Mouse (Mus musculus) liver, embryonic 15.5 days (tissue): ENCODE results near the gene Vmn1r222. TPM values are rescaled to one million over a fixed set of nuclear protein-coding genes. Genes with fewer than 3 reads are reported as not detected.
"Not testable (repeated sequence)": the region's sequence is repeated elsewhere in the genome, so short reads cannot be mapped to it uniquely, and the experiment has no call there.

Experiments
- ATAC-seq: fragments of 200-750 bp; cut with Nextera tagmentation; 2 replicates; pipeline ENCODE4 v1.8.0; 2017; ENCODE audit warnings: moderate number of reproducible peaks, mild to moderate bottlenecking, moderate library complexity; ENCODE audit not compliant: insufficient read depth
- H3K27ac ChIP-seq: fragments of 300-500 bp; sonication (generic); replicated peaks from 2 replicates; pipeline ENCODE4 v1.5.1; 2015; ENCODE audit warnings: mild to moderate bottlenecking, inconsistent platforms
- H3K27me3 ChIP-seq: fragments of 300-500 bp; sonication (generic); 2 replicates; pipeline ENCODE4 v1.6.1; 2015; ENCODE audit warnings: mild to moderate bottlenecking, inconsistent platforms
- H3K36me3 ChIP-seq: fragments of 300-500 bp; sonication (generic); replicated peaks from 2 replicates; pipeline ENCODE4 v1.6.1; 2015; ENCODE audit warnings: moderate library complexity, mild to moderate bottlenecking, inconsistent platforms
- H3K4me1 ChIP-seq: fragments of 300-500 bp; sonication (generic); replicated peaks from 2 replicates; pipeline ENCODE4 v1.6.1; 2015; ENCODE audit warnings: inconsistent platforms
- H3K4me2 ChIP-seq: fragments of 300-500 bp; sonication (generic); 2 replicates; pipeline ENCODE4 v1.6.1; 2015; ENCODE audit warnings: moderate library complexity, mild to moderate bottlenecking, inconsistent platforms
- H3K4me3 ChIP-seq: fragments of 300-500 bp; sonication (generic); replicated peaks from 2 replicates; pipeline ENCODE4 v1.5.1; 2015; ENCODE audit warnings: mild to moderate bottlenecking, inconsistent platforms
- H3K9ac ChIP-seq: fragments of 300-500 bp; sonication (generic); 2 replicates; pipeline ENCODE4 v1.6.1; 2015; ENCODE audit warnings: moderate library complexity, mild to moderate bottlenecking, inconsistent platforms
- H3K9me3 ChIP-seq: fragments of 300-500 bp; sonication (generic); replicated peaks from 2 replicates; pipeline ENCODE4 v1.6.1; 2016; ENCODE audit warnings: inconsistent platforms
- WGBS: fragments of 180-500 bp; shearing (Covaris S2); methylation state at CpG from one replicate; pipeline ENCODE4 v1.1.7; 2015; ENCODE audit warnings: mixed read lengths; ENCODE audit not compliant: insufficient replicate concordance; 5-methylcytosine and 5-hydroxymethylcytosine counted together
- polyA plus RNA-seq: library from polyadenylated mRNA; unstranded; fragments of >200 nt; fragmentation: Nextera tagmentation; extraction: Ambion mirVana; gene quantifications from 2 replicates; pipeline ENCODE4 v1.2.1, GENCODE M21; 2015

Gene Vmn1r222
- polyA plus RNA-seq, 1 experiment from 2014 or later = not detected

DNA sequence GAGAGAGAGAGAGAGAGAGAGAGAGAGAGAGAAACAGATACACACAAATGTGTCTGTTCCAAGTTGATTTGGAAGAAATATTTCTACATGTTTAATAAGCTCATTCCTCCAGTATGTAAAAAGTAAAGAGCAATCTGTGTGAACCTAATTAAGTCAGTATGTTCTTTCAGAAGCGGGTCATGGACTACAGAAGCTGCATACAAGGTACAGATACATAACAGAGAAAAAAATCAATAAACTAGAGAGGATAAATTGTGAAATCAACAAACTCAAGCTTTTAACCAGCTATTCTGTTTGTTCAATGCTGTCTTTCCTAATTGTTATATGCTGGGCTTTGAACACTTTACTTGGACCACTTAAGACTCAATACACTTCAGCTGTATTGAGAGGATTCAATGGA, 31.9 kb downstream of the Vmn1r222 start:
- H3K4me3 ChIP-seq, H3K27ac ChIP-seq, H3K9me3 ChIP-seq, H3K36me3 ChIP-seq, H3K27me3 ChIP-seq, H3K4me1 ChIP-seq, H3K4me2 ChIP-seq, ATAC-seq, H3K9ac ChIP-seq: not testable (repeated sequence)
- WGBS = 38% methylated on average over 1 of the region's 1 CpGs

- Histone ChIP-seq H3K9me3 (no peaks in the 10 kb centered on the region), H3K27me3 (no peaks in the 10 kb centered on the region), H3K4me1 (no peaks in the 10 kb centered on the region), H3K27ac (no peak within 1 kb of the TSS), H3K4me3 (no peak within 1 kb of the TSS), H3K9ac (no peak within 1 kb of the TSS), H3K36me3 (no peaks in the 10 kb centered on the region), H3K4me2 (no peak within 1 kb of the TSS)
- ATAC-seq = no peak
- WGBS = 66% methylated on average over 2 of the region's 2 CpGs
These were observed 47.9 kb downstream of the Vmn1r222 start, which contains the start of gene Vmn1r220 for GRCm38 (mm10) chr13:23187875-23188274. Vmn1r220 (minus strand) TSS chr13:23187975.

Other genes starting within 250 kb of the Vmn1r222 start
- not detected in 2 replicates for gene Vmn1r213, start 228.3 kb downstream of the Vmn1r222 start, polyA plus RNA-seq
- gene Vmn1r214, start 205.5 kb downstream of the Vmn1r222 start, polyA plus RNA-seq = not detected in 2 replicates
- gene Vmn1r215, start 167.9 kb downstream of the Vmn1r222 start, polyA plus RNA-seq = not detected in 2 replicates
- not detected in 2 replicates for gene Vmn1r217, start 117.7 kb downstream of the Vmn1r222 start, polyA plus RNA-seq
- gene Vmn1r218, start 102.8 kb downstream of the Vmn1r222 start, polyA plus RNA-seq = not detected in 2 replicates
- gene Vmn1r219, start 76.6 kb downstream of the Vmn1r222 start, polyA plus RNA-seq = not detected in 2 replicates
- not detected in 2 replicates for gene Vmn1r220, start 48.0 kb downstream of the Vmn1r222 start, polyA plus RNA-seq
- not detected in 2 replicates for gene Vmn1r221, start 21.8 kb downstream of the Vmn1r222 start, polyA plus RNA-seq
- gene Vmn1r223, start 11.2 kb upstream of the Vmn1r222 start, polyA plus RNA-seq = not detected in 2 replicates
- 11.2 and 12.6 TPM in 2 replicates for gene Zfp322a, start 133.3 kb upstream of the Vmn1r222 start, polyA plus RNA-seq
- gene Abt1, start 187.9 kb upstream of the Vmn1r222 start, polyA plus RNA-seq = 5.1 and 5.2 TPM in 2 replicates
- 1.6 and 2.1 TPM in 2 replicates for gene Btn1a1, start 230.0 kb upstream of the Vmn1r222 start, polyA plus RNA-seq